Comparison of ENCODE assay signal across 11 mouse cellular contexts in genomic region chr3:42571877-42572459, GRCm38 (mm10).
A peak's percentile ranks its signal among the peaks of the same experiment; 100 is the strongest.
DNase-seq lines count a peak whose midpoint lies in the region; ATAC-seq and TF ChIP-seq lines count a peak whose summit lies in the region.
"Had no signal": no experiment of that assay in that cellular context is flagged by ENCODE, and none has a peak within 500 bp of the region (broad histone marks: within the 10 kb centered on the region; RNA-seq: fewer than 3 reads in every experiment).

No protein-coding gene starts in this region.

- H3K9me3 ChIP-seq in neural tube, embryonic 13.5 days: no peaks in the 10 kb centered on the region
- no peaks in the 10 kb centered on the region for H3K9me3 ChIP-seq in forebrain, embryonic 15.5 days
- no peaks in the 10 kb centered on the region for H3K9me3 ChIP-seq in hindbrain, postnatal 0 days (ENCODE audit: low read length)

- no peaks in the 10 kb centered on the region for H3K27me3 ChIP-seq in neural tube, embryonic 13.5 days
- H3K27me3 ChIP-seq in forebrain, embryonic 15.5 days: no peaks in the 10 kb centered on the region
- no peaks in the 10 kb centered on the region for H3K27me3 ChIP-seq in hindbrain, postnatal 0 days (ENCODE audit: insufficient read depth, low read length)

- no peak for TF ChIP-seq CTCF in hindbrain, postnatal 0 days (IDR thresholded peaks at IDR 0.05; ENCODE audit: low read depth)

- 0 out of 2 replicates have a peak overlapping the region, but pooled peaks have one; percentile 7 for H3K27ac ChIP-seq in neural tube, embryonic 13.5 days (replicated peaks)
- H3K27ac ChIP-seq in forebrain, embryonic 15.5 days (replicated peaks): peak overlapping the region; percentile 40; the same call in 1 of the 2 replicates
- H3K27ac ChIP-seq in hindbrain, postnatal 0 days: no peak overlapping the region

- no peak for DNase-seq in neural tube, embryonic 10.5 days (ENCODE audit: extremely low spot score, low spot score)
- peak; percentile 7 for DNase-seq in hindbrain, postnatal 0 days (ENCODE audit: low spot score)
- no peak for DNase-seq in adrenal gland, adult 8-10 months
- DNase-seq in urinary bladder, adult 18-20 months (ENCODE audit: low spot score in 2 of 2): no peak
- no peak for DNase-seq in retina, postnatal 1 day
- DNase-seq: embryo, embryonic 11 days; gastrocnemius, postnatal 25 days; liver; liver, postnatal 0 days had no signal

- no peak overlapping the region for H3K9ac ChIP-seq in neural tube, embryonic 13.5 days
- H3K9ac ChIP-seq in forebrain, embryonic 15.5 days (replicated peaks): no peak overlapping the region
- H3K9ac ChIP-seq in hindbrain, postnatal 0 days (replicated peaks; ENCODE audit: low read length): no peak overlapping the region
- H3K9ac ChIP-seq: liver, postnatal 0 days had no signal

- ATAC-seq in neural tube, embryonic 13.5 days (ENCODE audit: low read depth): 0 out of 2 replicates have a peak, but pooled peaks have one; percentile 37
- peak; percentile 69; the same call in 1 of the 2 replicates for ATAC-seq in forebrain, embryonic 15.5 days (replicated peaks)
- peak; percentile 62; the same call in 1 of the 2 replicates for ATAC-seq in hindbrain, postnatal 0 days
- ATAC-seq: liver, postnatal 0 days had no signal

- H3K36me3 ChIP-seq in neural tube, embryonic 13.5 days: no peaks in the 10 kb centered on the region
- no peaks in the 10 kb centered on the region for H3K36me3 ChIP-seq in forebrain, embryonic 15.5 days
- no peaks in the 10 kb centered on the region for H3K36me3 ChIP-seq in hindbrain, postnatal 0 days (ENCODE audit: insufficient read depth, low read length)

- WGBS in neural tube, embryonic 13.5 days: 12% methylated on average over 3 of the region's 3 CpGs
- WGBS in forebrain, embryonic 15.5 days: 4% methylated on average over 3 of the region's 3 CpGs
- WGBS in hindbrain, postnatal 0 days: 23% methylated on average over 3 of the region's 3 CpGs

- H3K4me2 ChIP-seq in neural tube, embryonic 13.5 days: no peak overlapping the region
- H3K4me2 ChIP-seq in forebrain, embryonic 15.5 days (replicated peaks): no peak overlapping the region
- H3K4me2 ChIP-seq in hindbrain, postnatal 0 days (ENCODE audit: low read depth, low read length): no peak overlapping the region

- H3K4me1 ChIP-seq in neural tube, embryonic 13.5 days (replicated peaks): peaks cover 11% of the 10 kb centered on the region
- peaks cover 10% of the 10 kb centered on the region for H3K4me1 ChIP-seq in forebrain, embryonic 15.5 days
- no peaks in the 10 kb centered on the region for H3K4me1 ChIP-seq in hindbrain, postnatal 0 days (ENCODE audit: insufficient read depth, low read length)

- H3K4me3 ChIP-seq in neural tube, embryonic 13.5 days: no peak overlapping the region
- no peak overlapping the region for H3K4me3 ChIP-seq in forebrain, embryonic 15.5 days
- no peak overlapping the region for H3K4me3 ChIP-seq in hindbrain, postnatal 0 days (ENCODE audit: low read length)
